Mouse (Mus musculus): ENCODE measurements around the gene D8Ertd738e. TPM values are rescaled to one million over a fixed set of nuclear protein-coding genes. Genes with fewer than 3 reads are reported as not detected.

The D8Ertd738e gene
- 130 and 147 TPM in 2 replicates for total RNA-seq (2017)

DNA sequence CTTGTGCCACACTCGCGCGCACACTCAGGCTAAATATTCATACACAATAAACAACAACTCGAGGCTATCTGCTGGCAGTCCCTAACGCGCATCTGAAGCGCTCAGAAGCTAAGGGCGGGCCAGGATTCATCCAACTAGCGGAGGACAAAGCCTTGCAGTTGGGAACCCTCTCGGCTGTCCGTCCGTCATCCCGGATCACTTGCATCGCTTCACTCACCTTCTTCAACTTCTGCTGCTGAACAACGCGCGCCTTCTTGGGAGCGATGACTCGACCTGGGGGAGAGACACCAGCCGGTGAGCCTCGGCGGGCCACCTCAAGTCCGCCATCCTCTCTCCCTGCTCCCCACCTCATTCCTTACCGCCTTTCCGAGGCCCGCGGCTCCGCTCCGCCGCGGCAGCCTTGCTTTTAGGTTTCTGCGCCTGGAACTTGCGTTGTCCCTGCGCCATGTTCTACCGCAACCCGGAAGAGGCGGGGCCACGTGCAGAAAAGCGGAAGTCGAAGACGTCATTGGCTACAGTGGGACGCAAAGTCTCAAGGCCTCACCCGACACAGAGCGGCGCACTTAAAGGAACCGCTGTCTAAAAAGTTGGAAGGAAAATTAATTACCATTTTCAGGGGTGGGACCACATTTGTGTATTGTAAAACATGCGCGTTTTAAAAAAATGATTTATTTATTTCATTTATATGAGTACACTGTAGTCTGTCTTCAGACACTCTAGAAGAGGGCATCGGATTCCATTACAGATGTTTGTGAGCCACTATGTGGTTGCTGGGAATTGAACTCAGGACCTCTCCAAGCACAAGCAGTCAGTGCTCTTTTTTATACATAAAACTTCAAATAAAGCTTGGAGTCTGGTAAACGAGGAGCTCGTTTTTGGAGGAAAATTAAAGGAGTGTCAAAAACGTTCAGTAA, at the start of gene D8Ertd738e:
Gene D8Ertd738e, minus strand, starts transcription at position 463 of the 914 bp plus-strand sequence.
- peak; percentile 97 for ATAC-seq (ENCODE audit: extremely low read depth, insufficient number of reproducible peaks, low FRiP score, poor library complexity, severe bottlenecking)

DNA sequence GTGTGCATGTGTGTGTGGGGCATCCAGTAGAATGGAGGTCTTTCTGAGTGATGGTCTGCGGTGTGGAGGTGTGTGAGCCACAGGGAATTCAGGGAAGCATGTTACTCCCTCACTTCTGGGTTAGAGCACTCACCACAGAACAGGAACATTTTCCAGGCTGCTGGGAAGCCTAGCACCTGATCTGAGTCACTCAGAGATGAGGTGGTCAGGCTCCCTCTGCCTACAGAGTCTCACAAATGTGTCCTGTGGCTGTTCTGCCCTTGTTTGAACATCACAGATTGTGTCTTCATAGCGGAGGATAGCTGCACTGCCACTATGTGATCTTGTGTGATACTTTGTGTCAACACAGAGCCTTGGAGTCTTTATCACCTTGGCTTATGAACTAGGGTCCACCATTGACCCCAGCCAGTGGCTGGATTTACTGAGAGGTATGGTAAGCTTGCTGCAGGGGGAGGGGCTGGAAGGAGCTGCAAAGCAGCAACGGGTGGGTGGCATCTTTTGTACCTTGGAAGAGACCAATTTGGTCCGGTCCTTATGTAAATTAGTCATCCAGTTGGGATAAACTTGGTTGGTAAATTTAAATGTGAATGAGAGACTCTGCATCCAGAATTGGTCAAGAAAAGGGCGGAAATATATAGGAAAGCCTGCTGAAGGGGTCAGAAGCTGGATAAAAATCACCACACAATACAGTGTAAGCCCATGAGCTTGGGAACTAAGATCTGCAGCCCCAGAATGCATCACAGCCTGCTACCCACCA, 47.7 kb upstream of the D8Ertd738e start:
- no peak for ATAC-seq (ENCODE audit: extremely low read depth, insufficient number of reproducible peaks, low FRiP score, poor library complexity, severe bottlenecking)

DNA sequence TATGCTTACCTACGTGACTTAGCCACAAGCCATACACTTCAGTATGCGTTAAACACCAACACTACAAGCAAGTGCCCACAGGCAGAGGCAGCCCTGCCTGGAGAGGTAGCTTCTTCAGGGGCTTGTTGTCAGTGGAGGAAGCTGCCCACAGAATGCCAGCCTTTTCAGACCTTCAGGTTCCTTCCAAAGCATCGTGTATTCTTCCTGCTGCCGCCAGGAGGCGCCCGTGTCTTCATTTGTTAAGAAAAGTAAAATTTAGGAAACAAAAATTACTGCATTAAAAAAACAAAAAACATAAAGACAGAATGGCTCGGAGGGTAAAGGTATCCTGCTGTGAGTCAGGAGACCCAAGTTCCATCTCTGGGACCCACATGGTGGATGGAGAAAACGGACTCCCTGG, 42.2 kb upstream of the D8Ertd738e start:
- ATAC-seq (ENCODE audit: extremely low read depth, insufficient number of reproducible peaks, low FRiP score, poor library complexity, severe bottlenecking) = no peak

DNA sequence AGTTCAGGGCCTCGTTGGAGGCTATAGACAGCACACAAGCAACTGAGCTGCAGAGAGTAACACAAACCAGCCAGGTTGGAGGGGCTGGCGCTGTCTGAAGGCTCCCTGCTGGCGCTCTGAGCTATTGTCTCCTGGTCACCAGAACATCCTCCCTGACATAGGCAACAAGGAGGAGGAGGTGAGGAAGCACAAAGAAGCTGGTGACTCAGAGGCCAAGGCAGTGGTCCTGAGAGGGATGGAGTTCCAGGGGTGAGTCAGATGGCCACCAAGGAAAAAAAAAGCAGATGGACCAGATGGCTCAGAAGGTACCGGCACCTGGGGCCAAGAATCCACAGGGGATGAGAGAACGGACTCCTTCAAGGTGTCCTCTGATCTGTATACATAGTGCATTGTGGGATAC, 41.6 kb upstream of the D8Ertd738e start:
- ATAC-seq (ENCODE audit: extremely low read depth, insufficient number of reproducible peaks, low FRiP score, poor library complexity, severe bottlenecking) = no peak

DNA sequence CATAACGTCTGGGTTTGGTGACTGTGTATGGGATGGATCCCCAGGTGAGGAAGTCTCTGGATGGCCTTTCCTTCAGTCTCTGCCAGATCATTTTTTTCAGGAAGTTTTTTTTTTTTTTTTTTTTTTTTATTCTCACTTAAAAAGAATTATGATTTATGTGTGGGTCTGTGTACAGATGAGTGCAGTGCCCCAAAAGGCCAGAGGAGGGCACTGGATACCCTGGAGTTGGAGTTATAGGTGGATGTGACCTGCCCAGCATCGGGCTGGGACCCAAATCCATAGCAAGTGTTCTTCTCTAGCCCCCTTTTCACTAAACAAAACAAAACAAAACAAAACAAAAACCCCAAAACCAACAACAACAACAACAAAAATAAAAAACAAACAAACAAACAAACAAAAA, 39.4 kb upstream of the D8Ertd738e start:
- ATAC-seq (ENCODE audit: extremely low read depth, insufficient number of reproducible peaks, low FRiP score, poor library complexity, severe bottlenecking) = peak; percentile 33; the same call in 1 of the 2 replicates

DNA sequence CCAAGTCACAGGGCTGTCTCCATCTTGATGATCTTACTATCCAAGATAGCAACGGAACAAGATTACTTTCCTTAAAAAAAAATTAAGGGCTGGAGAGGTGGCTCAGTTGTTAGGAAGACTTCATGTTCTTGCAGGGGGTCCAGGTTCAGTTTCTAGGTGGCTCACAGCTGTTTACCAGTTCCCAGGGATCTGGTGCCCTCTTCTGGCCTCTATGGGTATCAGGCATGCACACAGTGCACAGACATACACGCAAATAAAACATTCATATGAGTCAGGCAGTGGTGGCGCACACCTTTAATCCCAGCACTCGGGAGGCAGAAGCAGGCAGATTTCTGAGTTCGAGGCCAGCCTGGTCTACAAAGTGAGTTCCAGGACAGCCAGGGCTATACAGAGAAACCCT, 36.1 kb upstream of the D8Ertd738e start:
- peak; percentile 53; the same call in 1 of the 2 replicates for ATAC-seq (ENCODE audit: extremely low read depth, insufficient number of reproducible peaks, low FRiP score, poor library complexity, severe bottlenecking)

DNA sequence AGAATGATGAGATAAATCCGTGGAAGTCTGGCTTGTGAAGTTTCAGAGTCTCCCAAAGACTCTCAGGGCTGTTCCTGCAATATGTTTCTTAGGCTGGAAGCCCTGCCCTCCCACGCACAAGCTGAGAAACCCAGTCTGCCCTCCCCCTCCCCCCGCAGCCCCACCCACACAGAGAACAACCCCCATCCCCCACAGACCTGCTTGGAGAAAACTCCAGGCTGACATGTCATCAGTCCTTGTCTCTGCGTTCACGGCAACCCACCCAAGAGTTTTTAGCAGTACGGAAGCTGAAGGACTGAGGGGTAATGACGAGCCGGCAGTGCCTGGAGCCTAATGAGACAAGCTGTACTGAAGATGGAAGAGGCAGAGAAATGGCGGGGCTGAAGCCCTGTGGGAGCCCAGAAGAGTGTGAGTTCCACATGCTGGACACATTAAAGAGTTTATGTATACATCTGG, 35.1 kb upstream of the D8Ertd738e start:
- ATAC-seq (ENCODE audit: extremely low read depth, insufficient number of reproducible peaks, low FRiP score, poor library complexity, severe bottlenecking) = no peak

DNA sequence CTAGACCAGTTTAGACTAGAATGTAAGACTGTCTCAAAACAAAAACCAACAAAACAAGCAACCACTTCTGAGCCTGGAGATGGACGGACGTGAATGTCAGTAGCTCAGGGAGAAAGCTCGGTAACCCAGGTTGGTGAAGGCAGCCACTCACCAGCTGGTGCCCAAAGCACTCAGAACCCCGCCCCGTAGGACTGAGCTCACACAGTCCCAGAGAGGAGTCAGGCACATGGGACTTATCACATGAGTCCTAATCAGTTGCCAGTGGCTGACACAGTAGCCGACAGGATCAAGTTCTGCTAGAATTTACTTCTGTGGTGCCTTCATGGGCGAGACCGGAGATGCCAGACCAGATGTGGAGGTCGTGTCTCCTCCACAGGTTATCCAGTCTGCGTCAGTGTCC, 31.3 kb upstream of the D8Ertd738e start:
- ATAC-seq (ENCODE audit: extremely low read depth, insufficient number of reproducible peaks, low FRiP score, poor library complexity, severe bottlenecking) = no peak

DNA sequence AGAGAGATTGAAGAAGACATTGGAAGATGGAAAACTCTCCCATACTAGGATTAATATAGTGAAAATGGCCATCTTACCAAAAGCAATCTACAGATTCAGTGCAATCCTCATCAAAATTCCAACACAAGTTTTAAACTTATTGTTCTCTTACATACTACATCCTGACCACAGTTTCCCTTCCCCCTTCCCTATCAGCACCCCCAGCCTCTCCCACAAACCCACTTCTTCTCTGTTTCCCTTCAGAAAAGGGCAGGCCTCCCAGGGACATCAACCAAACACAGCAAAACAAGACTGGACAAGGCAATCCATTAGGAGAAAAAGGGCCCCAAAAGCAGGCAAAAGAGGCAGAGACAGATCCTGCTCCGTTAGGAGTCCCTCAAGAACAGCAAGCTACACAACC, 26.9 kb upstream of the D8Ertd738e start:
- ATAC-seq (ENCODE audit: extremely low read depth, insufficient number of reproducible peaks, low FRiP score, poor library complexity, severe bottlenecking) = no peak

DNA sequence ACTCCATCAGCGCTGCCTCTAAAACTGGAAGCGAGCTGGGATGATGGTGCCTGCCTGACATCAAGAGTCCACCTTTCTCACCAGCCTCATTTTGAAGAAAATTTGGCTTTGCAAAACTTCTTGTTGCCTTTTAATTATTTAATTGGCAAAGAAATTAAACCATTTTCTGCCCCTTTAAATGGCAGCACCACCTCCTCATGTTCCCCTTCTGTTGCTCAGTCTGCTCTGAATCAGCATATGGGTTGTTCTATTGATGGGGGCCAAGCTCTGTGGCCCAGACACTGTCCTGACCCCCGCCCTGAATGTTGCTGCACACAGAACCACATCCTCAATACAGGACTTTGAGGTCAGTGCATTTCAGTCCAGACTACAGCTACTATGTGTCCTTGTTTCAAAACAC, 24.4 kb upstream of the D8Ertd738e start:
- no peak for ATAC-seq (ENCODE audit: extremely low read depth, insufficient number of reproducible peaks, low FRiP score, poor library complexity, severe bottlenecking)

DNA sequence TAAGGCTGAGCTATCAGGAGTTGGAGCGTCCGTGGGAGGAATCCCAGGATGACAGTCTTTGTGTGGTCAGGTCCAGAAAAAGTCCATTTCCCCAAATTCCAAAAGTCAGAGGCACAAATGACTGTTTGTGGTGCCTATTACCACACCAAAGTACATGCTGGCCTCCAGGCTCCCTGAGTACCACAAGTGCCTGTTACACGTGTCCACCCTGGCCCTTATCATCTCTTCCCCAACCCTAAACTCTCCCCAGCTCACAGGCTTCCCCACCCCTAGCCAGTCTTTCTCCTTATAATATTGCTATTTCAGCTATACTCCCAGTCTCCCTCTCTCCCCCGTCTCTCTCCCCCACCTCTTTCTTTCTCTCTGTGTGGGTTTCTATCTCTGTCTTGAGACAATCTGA, 22.8 kb upstream of the D8Ertd738e start:
- no peak for ATAC-seq (ENCODE audit: extremely low read depth, insufficient number of reproducible peaks, low FRiP score, poor library complexity, severe bottlenecking)

DNA sequence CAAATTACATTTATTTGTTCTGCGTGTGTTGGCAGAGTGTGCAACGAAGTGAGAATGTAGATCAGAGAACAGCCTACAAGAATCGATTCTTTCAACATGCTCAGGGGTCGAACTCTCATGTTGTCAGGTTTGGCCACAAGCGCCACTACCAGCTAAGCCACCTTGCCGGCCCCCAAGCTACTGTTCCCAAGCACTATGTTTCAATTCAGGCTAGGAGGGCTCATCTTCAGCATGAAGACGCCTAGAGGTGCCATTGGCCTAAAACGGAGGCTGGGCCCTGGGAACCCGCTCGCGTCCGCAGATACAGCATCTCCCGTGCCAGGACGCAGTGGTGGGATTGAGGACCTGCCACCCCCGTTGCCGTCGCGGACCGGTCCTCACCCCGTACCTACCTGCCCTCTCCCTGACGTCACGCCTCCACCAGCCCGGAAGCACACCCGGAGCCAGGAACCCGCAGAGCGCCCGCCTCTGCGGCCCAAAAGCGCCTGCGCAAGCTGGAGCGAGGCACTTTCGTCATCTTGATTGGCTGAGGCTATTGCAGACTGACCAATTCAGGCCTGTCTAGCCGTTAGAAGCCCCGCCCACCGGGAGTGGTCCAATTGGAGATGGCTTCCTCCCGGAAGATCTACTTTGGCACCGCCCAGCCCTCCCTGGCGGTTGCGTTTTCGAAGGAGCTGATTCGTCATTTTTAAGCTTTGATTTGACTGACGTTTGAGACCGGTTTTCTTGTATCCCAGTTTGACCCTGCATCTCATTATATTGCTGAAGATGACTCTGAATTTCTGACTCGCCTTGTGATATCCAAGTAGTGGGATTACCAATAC, 20.6 kb upstream of the D8Ertd738e start, which contains the start of gene Ccdc130:
Gene Ccdc130, minus strand, starts transcription at position 431 of the 824 bp plus-strand sequence.
- peak; percentile 97 for ATAC-seq (ENCODE audit: extremely low read depth, insufficient number of reproducible peaks, low FRiP score, poor library complexity, severe bottlenecking)

DNA sequence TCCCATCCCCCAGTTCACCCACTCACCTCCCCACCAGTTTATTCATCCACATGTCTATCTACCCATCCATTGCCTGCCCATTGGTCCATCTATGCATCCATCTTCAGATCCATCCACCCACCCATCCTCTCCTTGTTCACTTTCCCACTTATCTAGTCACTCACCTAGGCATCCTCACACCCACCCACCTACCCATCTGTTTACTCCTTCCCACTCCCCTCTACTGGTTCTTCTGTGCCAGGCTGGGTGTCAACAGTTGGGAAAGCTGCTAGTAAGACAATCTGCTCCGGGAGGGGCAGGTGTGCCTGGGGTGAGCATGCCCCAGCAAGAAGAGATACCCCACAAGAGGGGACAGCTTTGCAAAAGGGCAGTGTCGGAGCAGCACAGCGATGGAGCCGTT, 11.6 kb upstream of the D8Ertd738e start:
- no peak for ATAC-seq (ENCODE audit: extremely low read depth, insufficient number of reproducible peaks, low FRiP score, poor library complexity, severe bottlenecking)

DNA sequence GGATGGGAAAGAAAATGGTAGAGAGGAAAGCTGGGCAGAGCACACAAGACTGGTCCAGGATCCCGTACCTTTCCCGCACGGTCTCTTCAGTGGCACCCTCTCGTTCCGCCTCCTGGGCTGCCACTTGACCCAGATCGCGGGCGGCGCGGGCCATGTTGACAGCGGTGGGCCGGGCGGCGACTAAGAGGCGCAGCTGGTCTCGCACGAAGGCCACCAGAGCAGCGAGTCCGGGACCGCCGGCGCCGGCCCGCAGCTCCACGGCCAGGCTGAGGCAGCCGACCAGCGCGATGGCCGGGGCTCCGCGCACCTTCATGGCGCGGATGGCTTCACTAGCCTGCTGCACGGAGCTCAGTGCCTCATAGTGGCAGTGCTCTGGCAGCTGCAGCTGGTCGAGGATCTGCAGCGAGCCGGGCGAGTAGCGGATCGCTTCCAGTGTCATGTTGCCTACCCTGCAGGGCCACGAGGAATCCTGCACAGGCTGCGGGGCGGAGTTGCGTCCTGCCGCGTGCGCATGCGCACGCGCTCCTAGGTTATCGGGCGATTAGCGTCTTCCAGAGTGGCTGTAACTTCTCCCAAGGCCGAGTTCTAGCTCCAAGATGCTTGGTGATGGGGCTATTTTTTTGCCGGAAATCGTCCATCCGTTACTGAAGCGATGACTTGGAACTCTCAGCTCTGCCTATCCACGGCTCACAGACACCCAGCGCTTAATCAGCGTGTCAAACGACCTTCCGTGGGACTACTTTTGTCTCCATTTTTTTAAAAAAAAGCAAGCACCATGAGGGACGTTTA, 7.5 kb upstream of the D8Ertd738e start, which contains the start of gene Mri1:
Gene Mri1, minus strand, starts transcription at position 505 of the 789 bp plus-strand sequence.
- peak; percentile 64 for ATAC-seq (ENCODE audit: extremely low read depth, insufficient number of reproducible peaks, low FRiP score, poor library complexity, severe bottlenecking)

DNA sequence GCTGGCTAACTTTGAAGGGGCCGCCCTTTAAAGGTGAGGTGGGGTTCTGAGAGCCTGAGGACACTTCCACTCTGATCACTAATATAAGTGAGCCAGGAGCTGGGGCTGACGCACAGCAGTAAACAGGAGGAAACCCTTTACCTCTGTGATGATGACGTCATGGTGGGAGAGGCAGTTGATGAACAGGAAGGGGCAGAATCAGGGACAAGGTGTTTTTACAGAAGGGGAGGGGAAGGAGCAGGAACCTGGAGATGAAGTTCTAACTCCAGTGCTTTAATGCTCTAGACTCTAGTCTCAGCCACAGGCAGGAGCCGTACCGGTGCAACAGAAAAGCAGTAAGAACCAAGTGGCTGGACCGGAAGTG, 6.9 kb upstream of the D8Ertd738e start:
- ATAC-seq (ENCODE audit: extremely low read depth, insufficient number of reproducible peaks, low FRiP score, poor library complexity, severe bottlenecking) = peak; percentile 51

DNA sequence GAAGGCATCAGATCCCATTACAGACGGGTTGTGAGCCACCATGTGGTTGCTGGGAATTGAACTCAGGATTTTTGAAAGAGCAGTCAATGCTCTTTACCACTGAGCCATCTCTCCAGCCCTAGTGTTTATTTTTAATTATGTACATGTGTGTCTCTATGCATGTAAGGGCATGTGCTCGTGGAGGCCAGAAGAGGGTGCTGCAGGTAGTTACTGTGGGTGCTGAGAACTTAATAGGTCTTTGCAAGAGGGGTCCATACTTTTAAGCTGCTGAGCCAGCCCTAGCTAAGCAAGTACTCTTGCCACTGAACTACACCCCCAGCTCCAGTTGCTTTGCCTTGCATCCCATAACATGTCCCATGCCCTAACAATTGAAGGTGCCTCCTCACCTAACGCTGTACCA, 6.3 kb upstream of the D8Ertd738e start:
- ATAC-seq (ENCODE audit: extremely low read depth, insufficient number of reproducible peaks, low FRiP score, poor library complexity, severe bottlenecking) = no peak

DNA sequence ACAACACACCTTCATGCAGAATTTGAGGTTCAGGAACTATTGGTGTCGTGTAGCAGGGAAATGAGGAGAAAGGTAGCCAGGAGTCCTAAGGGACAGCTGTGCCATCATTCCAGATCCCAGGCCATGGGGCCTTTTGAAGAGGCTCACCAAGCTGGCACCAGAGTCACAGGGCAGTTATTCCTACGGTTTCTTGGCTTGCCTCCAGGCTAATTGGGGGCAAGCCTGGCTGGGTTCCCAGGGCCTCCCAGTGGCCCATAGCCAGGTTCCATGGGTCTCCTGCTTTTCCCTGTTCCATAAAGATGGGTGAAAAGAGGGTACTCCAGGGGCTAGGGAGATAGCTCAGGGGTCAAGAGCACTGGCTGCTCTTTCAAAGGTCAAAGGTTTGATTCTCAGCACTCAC, 7.7 kb downstream of the D8Ertd738e start:
- no peak for ATAC-seq (ENCODE audit: extremely low read depth, insufficient number of reproducible peaks, low FRiP score, poor library complexity, severe bottlenecking)

DNA sequence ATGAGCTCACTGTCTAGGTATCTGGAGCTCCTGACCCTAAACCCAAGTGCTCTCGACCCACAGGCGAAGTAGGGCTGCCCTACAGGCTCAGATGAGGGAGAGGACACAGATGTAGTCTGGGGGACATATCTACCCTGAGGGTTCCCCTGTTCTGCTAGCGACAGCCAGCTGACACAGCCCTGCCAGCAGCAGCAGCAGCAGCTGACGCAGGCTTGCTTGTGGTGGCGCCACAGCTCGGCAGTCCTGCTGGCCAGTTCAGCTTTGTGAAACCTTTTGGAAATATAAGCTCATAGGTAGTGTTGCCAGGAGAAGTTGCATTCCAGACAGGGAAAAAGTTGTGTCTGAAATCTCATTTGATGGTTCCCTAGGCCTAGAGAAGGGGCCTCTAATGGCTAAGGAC, 8.4 kb downstream of the D8Ertd738e start:
- ATAC-seq (ENCODE audit: extremely low read depth, insufficient number of reproducible peaks, low FRiP score, poor library complexity, severe bottlenecking) = no peak

Data from neutrophil, adult 5-6 weeks (primary cell).